Mouse (Mus musculus): ENCODE results near the gene Hmgn2. TPM values are rescaled to one million over a fixed set of nuclear protein-coding genes. Genes with fewer than 3 reads are reported as not detected.
A peak's percentile ranks its signal among the peaks of the same experiment; 100 is the strongest.

Gene Hmgn2
- polyA plus RNA-seq, 1 experiment from 2014 or later: 1,753 TPM

DNA sequence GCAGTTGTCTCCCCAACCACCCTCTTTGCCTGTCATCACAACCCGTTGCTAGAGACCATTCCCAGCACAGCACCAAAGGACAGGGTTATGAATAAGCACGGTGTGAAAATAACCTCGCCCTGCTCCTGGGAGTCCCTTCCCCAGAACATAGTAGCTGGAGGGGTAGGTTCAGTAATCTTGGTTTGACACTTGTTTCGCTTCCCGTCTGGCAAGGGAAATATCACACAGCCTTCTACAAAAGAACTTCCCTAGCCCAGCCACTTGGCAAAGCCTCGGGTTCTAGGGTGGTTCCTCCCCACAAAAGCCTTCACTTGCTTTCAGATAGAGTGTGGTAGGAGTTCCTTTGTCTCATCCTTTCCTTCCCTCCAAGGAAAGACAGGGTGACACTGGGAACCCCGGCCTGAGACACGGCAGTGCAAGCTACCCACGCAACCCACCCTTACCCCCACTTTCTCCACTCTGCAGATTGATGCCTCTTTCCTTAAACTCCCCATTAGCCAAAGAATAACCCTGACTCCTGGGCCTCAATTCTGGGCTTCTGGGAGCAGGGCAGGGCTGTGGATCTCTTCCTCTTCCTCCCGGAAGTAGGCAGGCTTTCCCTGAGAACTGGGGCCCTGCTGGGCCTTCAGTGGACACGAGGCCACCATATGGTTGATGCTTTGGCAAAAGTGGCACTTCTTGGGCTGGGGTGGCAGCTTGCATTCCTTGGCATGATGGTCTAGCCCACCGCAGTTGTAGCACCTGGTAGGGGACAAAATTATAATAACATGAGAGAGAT is 37.3 kb upstream of the Hmgn2 start:
- Histone ChIP-seq H3K4me2 (ENCODE audit: low read depth, low read length) (no peak overlapping the region), H3K27me3 (ENCODE audit: control insufficient read depth, insufficient read depth, low read length) (no peaks in the 10 kb centered on the region), H3K4me1 (ENCODE audit: control insufficient read depth, insufficient read depth, low read length) (no peaks in the 10 kb centered on the region), H3K4me3 (replicated peaks; ENCODE audit: low read length) (no peak overlapping the region), H3K9me3 (replicated peaks; ENCODE audit: control insufficient read depth, low read length) (no peaks in the 10 kb centered on the region), H3K9ac (ENCODE audit: low read length) (no peak overlapping the region), H3K27ac (ENCODE audit: low read length) (no peak overlapping the region), H3K36me3 (ENCODE audit: control insufficient read depth, insufficient read depth, low read length) (no peaks in the 10 kb centered on the region)
- ATAC-seq (ENCODE audit: insufficient read depth, low FRiP score): no peak
- WGBS: 80% methylated on average over 12 of the region's 12 CpGs

DNA sequence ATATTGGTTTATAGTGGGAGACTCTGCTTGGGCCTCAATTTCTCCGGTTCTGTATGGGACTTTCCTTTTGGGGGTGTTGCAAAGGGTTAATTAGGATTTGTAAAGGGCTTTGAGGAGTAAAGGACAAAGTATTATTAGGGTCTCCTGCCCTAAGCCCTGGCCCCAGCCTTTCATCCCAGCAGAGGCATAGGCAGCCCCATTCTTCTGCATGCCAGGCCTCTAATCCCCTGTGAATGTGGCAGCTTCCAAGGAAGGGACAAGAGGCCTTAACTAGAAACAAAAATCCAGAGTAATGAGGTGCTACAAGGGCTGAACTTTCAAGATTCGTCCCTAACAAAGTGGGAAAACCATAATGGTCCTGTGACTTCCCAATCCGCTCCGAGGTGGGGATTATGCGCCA is 34.5 kb upstream of the Hmgn2 start:
- Histone ChIP-seq H3K4me1 (ENCODE audit: control insufficient read depth, insufficient read depth, low read length) (peaks cover 3% of the 10 kb centered on the region; the same call in 1 of the 2 replicates), H3K4me2 (ENCODE audit: low read depth, low read length) (no peak overlapping the region), H3K36me3 (ENCODE audit: control insufficient read depth, insufficient read depth, low read length) (no peaks in the 10 kb centered on the region), H3K27me3 (ENCODE audit: control insufficient read depth, insufficient read depth, low read length) (no peaks in the 10 kb centered on the region), H3K27ac (ENCODE audit: low read length) (no peak overlapping the region), H3K9ac (ENCODE audit: low read length) (no peak overlapping the region), H3K4me3 (replicated peaks; ENCODE audit: low read length) (no peak overlapping the region), H3K9me3 (replicated peaks; ENCODE audit: control insufficient read depth, low read length) (no peaks in the 10 kb centered on the region)
- WGBS: 68% methylated on average over 5 of the region's 5 CpGs
- no peak for ATAC-seq (ENCODE audit: insufficient read depth, low FRiP score)

DNA sequence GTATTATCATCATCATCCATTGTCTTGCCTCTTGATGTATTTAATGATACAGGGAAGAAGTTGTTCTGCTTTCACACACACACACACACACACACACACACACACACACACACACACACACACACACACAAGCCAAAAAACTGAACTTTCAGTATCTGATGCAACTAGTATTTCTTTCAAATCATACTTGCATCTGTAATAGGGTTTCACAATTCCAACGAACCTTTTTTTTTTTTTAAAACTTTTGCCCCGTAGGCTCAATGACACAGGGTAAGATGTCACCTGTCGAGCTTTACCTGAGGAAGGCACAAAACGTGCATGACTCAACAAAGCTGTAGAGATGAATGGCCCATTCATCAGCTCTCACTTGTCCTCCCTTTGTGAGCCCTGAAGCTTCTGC is 33.8 kb upstream of the Hmgn2 start:
- WGBS: 56% methylated on average over 4 of the region's 4 CpGs
- ATAC-seq (ENCODE audit: insufficient read depth, low FRiP score): no peak

DNA sequence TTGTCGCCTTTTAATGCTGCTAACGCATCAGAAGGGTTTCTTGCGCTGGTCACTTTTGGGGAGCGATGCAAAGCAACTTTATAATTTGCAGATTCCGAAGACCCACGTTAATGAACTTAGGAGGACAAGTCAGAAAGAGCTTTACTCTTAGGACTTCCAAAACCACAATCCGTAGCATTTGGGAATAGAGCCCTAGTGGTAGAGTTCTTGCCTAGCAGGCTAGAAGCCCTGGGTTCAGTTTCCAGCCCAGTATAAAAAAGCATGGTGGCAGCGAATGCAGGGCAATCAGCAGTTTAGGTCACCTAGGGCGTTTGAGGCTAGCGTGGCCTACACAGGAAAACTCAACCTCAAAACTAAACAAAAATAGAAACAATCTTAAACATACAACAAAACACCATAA is 33.3 kb upstream of the Hmgn2 start:
- 0 out of 2 replicates have a peak, but pooled peaks cover 4% of the 10 kb centered on the region for H3K36me3 ChIP-seq (ENCODE audit: control insufficient read depth, insufficient read depth, low read length)
- H3K9ac ChIP-seq (ENCODE audit: low read length): no peak overlapping the region
- WGBS: 59% methylated on average over 10 of the region's 10 CpGs
- no peak overlapping the region for H3K4me3 ChIP-seq (replicated peaks; ENCODE audit: low read length)
- ATAC-seq (ENCODE audit: insufficient read depth, low FRiP score): no peak
- H3K4me1 ChIP-seq (ENCODE audit: control insufficient read depth, insufficient read depth, low read length): peaks cover 3% of the 10 kb centered on the region; the same call in 1 of the 2 replicates
- no peaks in the 10 kb centered on the region for H3K27me3 ChIP-seq (ENCODE audit: control insufficient read depth, insufficient read depth, low read length)
- no peaks in the 10 kb centered on the region for H3K9me3 ChIP-seq (replicated peaks; ENCODE audit: control insufficient read depth, low read length)
- no peak overlapping the region for H3K27ac ChIP-seq (ENCODE audit: low read length)
- H3K4me2 ChIP-seq (ENCODE audit: low read depth, low read length): no peak overlapping the region

More for the DNA sequence above, 33.8 kb upstream of the Hmgn2 start:
- Histone ChIP-seq H3K36me3 (ENCODE audit: control insufficient read depth, insufficient read depth, low read length) (no peaks in the 10 kb centered on the region), H3K4me2 (ENCODE audit: low read depth, low read length) (no peak overlapping the region), H3K4me3 (replicated peaks; ENCODE audit: low read length) (no peak overlapping the region), H3K27ac (ENCODE audit: low read length) (no peak overlapping the region), H3K4me1 (ENCODE audit: control insufficient read depth, insufficient read depth, low read length) (peaks cover 3% of the 10 kb centered on the region; the same call in 1 of the 2 replicates), H3K9me3 (replicated peaks; ENCODE audit: control insufficient read depth, low read length) (no peaks in the 10 kb centered on the region), H3K9ac (ENCODE audit: low read length) (no peak overlapping the region), H3K27me3 (ENCODE audit: control insufficient read depth, insufficient read depth, low read length) (no peaks in the 10 kb centered on the region)

DNA sequence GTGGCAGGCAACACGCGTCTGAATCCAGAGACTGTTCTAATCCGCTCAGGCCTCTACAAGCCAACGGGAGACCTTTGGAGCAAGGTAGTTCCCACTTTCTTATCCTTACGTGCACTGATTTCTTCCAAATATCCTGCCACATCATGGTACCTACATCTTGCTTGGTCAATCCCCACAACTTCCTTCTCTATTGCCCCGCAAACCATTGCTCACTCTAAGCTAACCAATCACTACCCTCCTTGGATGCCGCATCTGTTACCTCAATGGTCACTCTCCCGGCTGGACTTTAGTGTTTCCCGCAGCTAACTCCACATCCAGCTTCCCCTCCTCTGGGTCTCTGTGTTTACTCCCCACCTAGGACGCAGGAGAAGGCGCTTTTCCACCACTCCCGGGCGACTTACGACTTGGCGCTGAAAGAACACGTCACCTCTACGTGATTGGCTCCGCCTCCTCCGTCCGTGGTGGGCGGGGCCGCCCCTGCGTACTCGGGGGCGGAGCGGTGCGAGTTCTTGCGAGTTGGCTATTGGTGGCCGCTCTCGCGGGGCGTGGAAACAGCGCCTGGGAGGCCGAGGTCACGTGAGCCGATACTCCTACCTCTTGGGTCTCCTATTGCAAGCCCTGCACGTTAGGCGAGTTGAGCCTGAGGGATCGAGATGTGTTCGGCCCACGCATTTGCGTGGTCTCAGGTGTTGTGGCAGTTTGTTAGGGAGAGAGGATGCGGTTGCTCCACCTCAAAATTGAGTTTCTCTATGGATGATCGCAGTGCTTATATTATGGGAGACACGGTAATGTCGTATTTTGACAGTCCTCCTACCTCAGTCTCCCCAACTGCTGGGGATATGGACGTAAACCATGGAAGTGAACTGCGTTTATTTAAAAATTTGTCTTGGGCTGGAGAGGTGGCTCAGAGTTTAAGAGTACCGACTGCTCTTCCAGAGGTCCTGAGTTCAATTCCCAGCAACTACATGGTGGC is 32.3 kb upstream of the Hmgn2 start, which contains the start of gene Dhdds:
TSS of gene Dhdds (minus strand) at position 453 of the 973 bp plus-strand sequence.
- no peaks in the 10 kb centered on the region for H3K9me3 ChIP-seq (replicated peaks; ENCODE audit: control insufficient read depth, low read length)
- H3K4me1 ChIP-seq (ENCODE audit: control insufficient read depth, insufficient read depth, low read length): peaks cover 3% of the 10 kb centered on the region; the same call in 1 of the 2 replicates
- peaks cover 8% of the 10 kb centered on the region; the same call in 1 of the 2 replicates for H3K36me3 ChIP-seq (ENCODE audit: control insufficient read depth, insufficient read depth, low read length)
- under 1% methylated on average over 49 of the region's 49 CpGs for WGBS
- peak within 1 kb of the TSS; percentile 58 for H3K27ac ChIP-seq (ENCODE audit: low read length)
- H3K4me3 ChIP-seq (replicated peaks; ENCODE audit: low read length): peak within 1 kb of the TSS; percentile 89
- H3K27me3 ChIP-seq (ENCODE audit: control insufficient read depth, insufficient read depth, low read length): no peaks in the 10 kb centered on the region
- peak; percentile 99 for ATAC-seq (ENCODE audit: insufficient read depth, low FRiP score)
- peak within 1 kb of the TSS; percentile 85 for H3K9ac ChIP-seq (ENCODE audit: low read length)
- H3K4me2 ChIP-seq (ENCODE audit: low read depth, low read length): peak within 1 kb of the TSS; percentile 92

DNA sequence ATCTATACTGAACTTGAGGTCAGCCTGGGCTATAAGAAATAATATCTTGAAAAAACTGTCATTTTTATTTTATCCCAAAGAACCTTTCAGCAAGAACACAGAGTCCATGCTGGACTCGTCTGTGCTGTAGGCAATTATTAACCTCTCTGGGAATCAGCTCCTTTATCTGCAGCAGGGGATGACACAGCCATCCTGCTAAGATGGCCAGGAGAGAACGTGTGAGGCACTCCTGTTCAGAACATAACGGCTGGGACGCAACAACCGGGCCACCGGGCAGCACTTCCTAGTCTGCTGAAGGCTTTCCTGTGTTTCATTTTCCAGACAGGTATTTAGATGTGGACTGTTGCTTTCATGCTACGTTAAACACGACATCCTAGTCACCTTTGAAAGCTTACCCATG is 26.2 kb upstream of the Hmgn2 start:
- H3K27ac ChIP-seq (ENCODE audit: low read length): no peak overlapping the region
- H3K27me3 ChIP-seq (ENCODE audit: control insufficient read depth, insufficient read depth, low read length): no peaks in the 10 kb centered on the region
- 83% methylated on average over 8 of the region's 8 CpGs for WGBS
- no peaks in the 10 kb centered on the region for H3K9me3 ChIP-seq (replicated peaks; ENCODE audit: control insufficient read depth, low read length)
- no peak overlapping the region for H3K9ac ChIP-seq (ENCODE audit: low read length)
- no peaks in the 10 kb centered on the region for H3K4me1 ChIP-seq (ENCODE audit: control insufficient read depth, insufficient read depth, low read length)
- peaks cover 14% of the 10 kb centered on the region; the same call in 1 of the 2 replicates for H3K36me3 ChIP-seq (ENCODE audit: control insufficient read depth, insufficient read depth, low read length)
- no peak for ATAC-seq (ENCODE audit: insufficient read depth, low FRiP score)
- no peak overlapping the region for H3K4me2 ChIP-seq (ENCODE audit: low read depth, low read length)
- H3K4me3 ChIP-seq (replicated peaks; ENCODE audit: low read length): no peak overlapping the region

DNA sequence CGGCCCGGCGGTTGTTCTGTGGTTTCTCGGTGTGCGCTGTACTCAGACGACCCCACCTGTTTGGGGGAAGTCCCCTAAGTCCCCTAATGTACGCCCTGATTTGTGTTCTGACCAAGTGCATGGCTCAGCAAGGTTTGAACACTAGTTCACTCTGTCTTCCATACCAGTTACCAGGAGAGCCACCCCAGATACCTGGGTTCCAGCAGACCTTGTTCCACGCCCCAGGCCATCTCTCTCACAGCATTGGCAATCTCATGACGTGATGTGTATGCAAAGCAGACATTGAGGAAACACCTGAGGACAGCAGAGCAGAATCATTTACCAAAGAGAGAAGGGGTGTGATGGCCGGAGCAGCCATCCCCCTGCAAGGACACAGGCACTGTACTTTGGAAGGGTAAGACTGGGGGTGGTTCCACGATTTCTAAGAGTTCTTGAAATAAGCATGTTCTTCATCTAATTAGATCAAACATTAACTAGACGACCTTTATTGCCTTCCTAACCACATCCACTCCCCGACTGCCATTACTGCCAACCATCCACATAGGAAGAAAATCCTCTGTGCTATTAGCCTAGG is 22.7 kb upstream of the Hmgn2 start:
- H3K9ac ChIP-seq (ENCODE audit: low read length): no peak overlapping the region
- no peak overlapping the region for H3K4me2 ChIP-seq (ENCODE audit: low read depth, low read length)
- no peaks in the 10 kb centered on the region for H3K9me3 ChIP-seq (replicated peaks; ENCODE audit: control insufficient read depth, low read length)
- 82% methylated on average over 13 of the region's 13 CpGs for WGBS
- H3K27ac ChIP-seq (ENCODE audit: low read length): no peak overlapping the region
- no peak for ATAC-seq (ENCODE audit: insufficient read depth, low FRiP score)
- H3K36me3 ChIP-seq (ENCODE audit: control insufficient read depth, insufficient read depth, low read length): peaks cover 11% of the 10 kb centered on the region
- no peak overlapping the region for H3K4me3 ChIP-seq (replicated peaks; ENCODE audit: low read length)
- H3K4me1 ChIP-seq (ENCODE audit: control insufficient read depth, insufficient read depth, low read length): no peaks in the 10 kb centered on the region
- H3K27me3 ChIP-seq (ENCODE audit: control insufficient read depth, insufficient read depth, low read length): no peaks in the 10 kb centered on the region

DNA sequence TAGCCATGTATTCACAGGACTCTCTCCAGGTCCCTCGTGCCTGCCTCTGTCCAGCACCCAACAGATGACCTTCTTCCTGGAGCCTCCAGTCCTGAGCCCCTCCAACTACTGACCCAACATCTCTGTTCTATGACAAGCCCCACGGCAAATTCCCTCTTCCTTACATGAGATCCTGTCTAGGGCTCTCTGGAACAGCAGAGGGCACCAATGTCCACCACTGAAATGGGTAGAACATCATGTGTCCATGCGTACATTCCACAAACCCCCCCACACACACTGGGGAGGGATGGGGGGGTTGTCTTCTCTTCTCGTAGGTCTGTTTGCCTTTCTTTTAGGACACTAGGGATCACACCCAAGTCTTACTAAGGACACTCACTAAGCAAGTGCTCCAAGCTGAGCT is 21.6 kb upstream of the Hmgn2 start:
- peaks cover 10% of the 10 kb centered on the region for H3K36me3 ChIP-seq (ENCODE audit: control insufficient read depth, insufficient read depth, low read length)
- H3K4me1 ChIP-seq (ENCODE audit: control insufficient read depth, insufficient read depth, low read length): no peaks in the 10 kb centered on the region
- no peak overlapping the region for H3K4me2 ChIP-seq (ENCODE audit: low read depth, low read length)
- 58% methylated on average over 4 of the region's 4 CpGs for WGBS
- H3K9me3 ChIP-seq (replicated peaks; ENCODE audit: control insufficient read depth, low read length): no peaks in the 10 kb centered on the region
- H3K4me3 ChIP-seq (replicated peaks; ENCODE audit: low read length): no peak overlapping the region
- ATAC-seq (ENCODE audit: insufficient read depth, low FRiP score): no peak
- no peak overlapping the region for H3K9ac ChIP-seq (ENCODE audit: low read length)
- no peaks in the 10 kb centered on the region for H3K27me3 ChIP-seq (ENCODE audit: control insufficient read depth, insufficient read depth, low read length)
- H3K27ac ChIP-seq (ENCODE audit: low read length): no peak overlapping the region

All from stomach, embryonic 16.5 days (tissue).